Mouse (Mus musculus) lung, embryonic 15.5 days (tissue): ENCODE results near the gene Krt222. TPM values are rescaled to one million over a fixed set of nuclear protein-coding genes. Genes with fewer than 3 reads are reported as not detected.

Source experiments
- ATAC-seq: fragments of 200-750 bp; cut with Nextera tagmentation; 2 replicates; pipeline ENCODE4 v1.8.0; 2017; ENCODE audit warnings: moderate number of reproducible peaks, borderline replicate concordance; ENCODE audit not compliant: low FRiP score, low TSS enrichment; ENCODE audit errors: extremely low read depth
- H3K27ac ChIP-seq: fragments of 300-500 bp; sonication (generic); 2 replicates; pipeline ENCODE4 v1.5.1; 2015; ENCODE audit warnings: moderate library complexity, mild to moderate bottlenecking, inconsistent platforms
- H3K27me3 ChIP-seq: fragments of 300-500 bp; sonication (generic); 2 replicates; pipeline ENCODE4 v1.6.1; 2015; ENCODE audit warnings: inconsistent platforms
- H3K36me3 ChIP-seq: fragments of 300-500 bp; sonication (generic); 2 replicates; pipeline ENCODE4 v1.6.1; 2015; ENCODE audit warnings: inconsistent platforms
- H3K4me1 ChIP-seq: fragments of 300-500 bp; sonication (generic); 2 replicates; pipeline ENCODE4 v1.6.1; 2015; ENCODE audit warnings: inconsistent platforms
- H3K4me2 ChIP-seq: fragments of 300-500 bp; sonication (generic); 2 replicates; pipeline ENCODE4 v1.6.1; 2015; ENCODE audit warnings: inconsistent platforms, mild to moderate bottlenecking, moderate library complexity
- H3K4me3 ChIP-seq: fragments of 300-500 bp; sonication (generic); 2 replicates; pipeline ENCODE4 v1.5.1; 2015; ENCODE audit warnings: mild to moderate bottlenecking, inconsistent platforms
- H3K9ac ChIP-seq: fragments of 300-500 bp; sonication (generic); 2 replicates; pipeline ENCODE4 v1.6.1; 2015; ENCODE audit warnings: inconsistent platforms
- H3K9me3 ChIP-seq: fragments of 300-500 bp; sonication (generic); 2 replicates; pipeline ENCODE4 v1.6.1; 2016; ENCODE audit warnings: inconsistent platforms
- WGBS: fragments of 180-500 bp; shearing (Covaris S2); methylation state at CpG from one replicate; pipeline ENCODE4 v1.1.7; 2015; 5-methylcytosine and 5-hydroxymethylcytosine counted together
- polyA plus RNA-seq: library from polyadenylated mRNA; unstranded; fragments of >200 nt; fragmentation: Nextera tagmentation; extraction: Ambion mirVana; gene quantifications from 2 replicates; pipeline ENCODE4 v1.2.1, GENCODE M21; 2015

Krt222 gene
- polyA plus RNA-seq, 1 experiment from 2014 or later: 0.55 TPM

GRCm38 (mm10) chr11:99207449-99207848, 36.4 kb downstream of the Krt222 start:
- no peak for ATAC-seq
- Histone ChIP-seq H3K9ac (no peak overlapping the region), H3K4me3 (no peak overlapping the region), H3K27ac (no peak overlapping the region), H3K4me2 (no peak overlapping the region), H3K9me3 (no peaks in the 10 kb centered on the region), H3K27me3 (no peaks in the 10 kb centered on the region), H3K36me3 (peaks cover 37% of the 10 kb centered on the region), H3K4me1 (no peaks in the 10 kb centered on the region)
- 9% methylated on average over 2 of the region's 2 CpGs for WGBS

GRCm38 (mm10) chr11:99206954-99207353, 36.9 kb downstream of the Krt222 start:
- H3K4me1 ChIP-seq: no peaks in the 10 kb centered on the region
- no peak overlapping the region for H3K4me3 ChIP-seq
- no peak overlapping the region for H3K9ac ChIP-seq
- no peak overlapping the region for H3K27ac ChIP-seq
- H3K36me3 ChIP-seq: peaks cover 32% of the 10 kb centered on the region
- H3K4me2 ChIP-seq: no peak overlapping the region
- no peaks in the 10 kb centered on the region for H3K9me3 ChIP-seq
- H3K27me3 ChIP-seq: no peaks in the 10 kb centered on the region
- 13% methylated on average over 2 of the region's 2 CpGs for WGBS
- no peak for ATAC-seq

GRCm38 (mm10) chr11:99189154-99189582, 54.7 kb downstream of the Krt222 start:
- Histone ChIP-seq H3K36me3 (no peaks in the 10 kb centered on the region), H3K27me3 (0 out of 2 replicates have a peak, but pooled peaks cover 6% of the 10 kb centered on the region), H3K4me3 (no peak overlapping the region), H3K9ac (no peak overlapping the region), H3K9me3 (no peaks in the 10 kb centered on the region), H3K4me1 (no peaks in the 10 kb centered on the region), H3K4me2 (no peak overlapping the region), H3K27ac (no peak overlapping the region)
- no peak for ATAC-seq
- WGBS: 19% methylated on average over 14 of the region's 14 CpGs

GRCm38 (mm10) chr11:99187348-99187747, 56.5 kb downstream of the Krt222 start:
- WGBS: 55% methylated on average over 4 of the region's 4 CpGs
- Histone ChIP-seq H3K9ac (no peak overlapping the region), H3K4me1 (no peaks in the 10 kb centered on the region), H3K27me3 (0 out of 2 replicates have a peak, but pooled peaks cover 6% of the 10 kb centered on the region), H3K36me3 (no peaks in the 10 kb centered on the region), H3K9me3 (no peaks in the 10 kb centered on the region), H3K27ac (no peak overlapping the region), H3K4me3 (no peak overlapping the region), H3K4me2 (no peak overlapping the region)
- ATAC-seq: no peak

GRCm38 (mm10) chr11:99186836-99187235, 57.0 kb downstream of the Krt222 start:
- 63% methylated on average over 2 of the region's 2 CpGs for WGBS
- no peak overlapping the region for H3K4me2 ChIP-seq
- 0 out of 2 replicates have a peak, but pooled peaks cover 6% of the 10 kb centered on the region for H3K27me3 ChIP-seq
- no peak overlapping the region for H3K9ac ChIP-seq
- H3K36me3 ChIP-seq: no peaks in the 10 kb centered on the region
- no peak for ATAC-seq
- no peaks in the 10 kb centered on the region for H3K9me3 ChIP-seq
- H3K4me3 ChIP-seq: no peak overlapping the region
- no peaks in the 10 kb centered on the region for H3K4me1 ChIP-seq
- no peak overlapping the region for H3K27ac ChIP-seq

Other genes with a start within 250 kb of the Krt222 start
- 276 and 280 TPM in 2 replicates for gene Top2a, start 219.9 kb downstream of the Krt222 start, polyA plus RNA-seq
- 498 and 524 TPM in 2 replicates for gene Igfbp4, start 202.8 kb downstream of the Krt222 start, polyA plus RNA-seq
- 0.21 and 0.42 TPM in 2 replicates for gene Tns4, start 154.8 kb downstream of the Krt222 start, polyA plus RNA-seq
- gene Ccr7, start 89.0 kb downstream of the Krt222 start, polyA plus RNA-seq: 0.13 and 0.29 TPM in 2 replicates
- 217 and 224 TPM in 2 replicates for gene Smarce1, start 13.1 kb downstream of the Krt222 start, polyA plus RNA-seq
- not detected in 2 replicates for gene Krt24, start 41.2 kb upstream of the Krt222 start, polyA plus RNA-seq
- not detected in 2 replicates for gene Krt25, start 78.9 kb upstream of the Krt222 start, polyA plus RNA-seq
- not detected in 2 replicates for gene Krt26, start 93.9 kb upstream of the Krt222 start, polyA plus RNA-seq
- not detected in 2 replicates for gene Krt27, start 107.0 kb upstream of the Krt222 start, polyA plus RNA-seq
- 0.15 and 0.25 TPM in 2 replicates for gene Krt28, start 130.8 kb upstream of the Krt222 start, polyA plus RNA-seq
- 20.4 and 20.9 TPM in 2 replicates for gene Krt10, start 145.3 kb upstream of the Krt222 start, polyA plus RNA-seq
- gene Krt12, start 178.2 kb upstream of the Krt222 start, polyA plus RNA-seq: 0.07 TPM in 1 of 2 replicates, not detected in the other
- 0.29 and 0.39 TPM in 2 replicates for gene Krt20, start 194.1 kb upstream of the Krt222 start, polyA plus RNA-seq
- 3.9 and 5.1 TPM in 2 replicates for gene Krt23, start 249.1 kb upstream of the Krt222 start, polyA plus RNA-seq